Mouse (Mus musculus): Measurements from ENCODE around the gene Chic2.

Chic2 gene

DNA sequence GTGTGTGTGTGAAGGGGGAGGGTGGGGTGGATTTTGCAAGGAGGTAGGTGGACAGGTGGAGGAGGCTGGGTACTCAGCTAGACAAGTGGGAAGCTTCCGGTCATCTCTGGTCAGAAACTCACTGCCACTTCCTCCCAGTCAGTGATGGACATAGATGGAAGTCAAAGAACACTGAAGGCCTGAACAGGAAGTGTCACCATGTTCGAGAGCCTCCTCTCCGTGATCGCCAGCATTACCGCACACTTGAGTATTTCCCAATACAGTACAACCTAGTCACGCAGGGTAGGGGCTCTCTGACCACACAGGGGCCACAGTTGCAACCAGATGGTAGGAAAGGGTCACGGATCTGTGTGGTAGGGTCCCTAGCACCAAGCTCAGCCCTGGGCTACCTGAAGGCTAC is 69.1 kb downstream of the Chic2 start:
- DNase-seq (ENCODE audit: low read depth, low spot score) = peak; percentile 24

GRCm38 (mm10) chr5:74974726-74975411 is 69.7 kb downstream of the Chic2 start:
- DNase-seq (ENCODE audit: low read depth, low spot score) = peak; percentile 86

DNA sequence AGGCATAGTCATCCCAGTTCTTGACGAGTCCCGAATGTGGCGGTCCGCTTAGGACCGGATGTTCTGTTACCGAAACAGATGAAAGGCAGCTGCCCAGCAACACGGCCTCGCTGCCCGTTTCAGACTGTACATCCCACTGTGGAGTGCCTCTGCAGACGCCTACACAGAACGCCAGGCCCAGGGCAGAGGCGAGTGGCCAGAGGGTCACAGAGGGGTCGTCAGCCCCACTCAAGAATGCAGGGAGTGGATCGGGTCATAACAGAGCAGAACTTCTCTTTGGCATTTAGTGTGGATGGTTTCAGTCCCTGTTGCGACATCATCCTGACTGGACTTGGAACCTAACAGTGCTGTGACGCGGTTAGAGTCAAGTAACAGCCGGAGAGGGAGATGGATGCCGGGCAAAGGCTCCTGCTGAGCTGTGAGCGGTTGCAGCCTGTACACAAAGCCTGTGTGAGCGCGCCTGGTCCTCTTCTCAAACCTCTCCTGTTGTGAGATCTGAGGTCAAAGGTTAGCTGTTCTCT is 70.5 kb downstream of the Chic2 start:
- peak; percentile 80 for DNase-seq (ENCODE audit: low read depth, low spot score)

DNA sequence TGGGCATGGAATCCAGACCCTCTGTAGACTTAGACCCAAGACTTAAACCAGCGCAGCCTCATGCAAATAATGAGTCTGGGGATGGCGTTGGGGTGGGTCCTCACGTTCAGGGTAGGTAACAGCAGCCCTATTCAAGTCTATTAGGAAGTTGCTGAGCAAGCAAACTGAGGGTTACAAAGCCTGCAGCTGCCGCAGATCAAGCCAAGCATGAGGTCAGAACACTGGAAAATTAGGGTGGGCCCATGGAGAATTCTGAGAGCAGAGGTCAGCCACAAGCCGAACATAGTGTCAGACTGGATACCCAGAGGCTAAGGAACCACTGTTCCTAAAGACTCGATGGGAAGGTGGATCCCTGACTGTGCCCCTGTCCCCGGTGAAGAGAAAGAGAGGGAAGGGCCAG is 73.2 kb downstream of the Chic2 start:
- no peak for DNase-seq (ENCODE audit: low read depth, low spot score)

DNA sequence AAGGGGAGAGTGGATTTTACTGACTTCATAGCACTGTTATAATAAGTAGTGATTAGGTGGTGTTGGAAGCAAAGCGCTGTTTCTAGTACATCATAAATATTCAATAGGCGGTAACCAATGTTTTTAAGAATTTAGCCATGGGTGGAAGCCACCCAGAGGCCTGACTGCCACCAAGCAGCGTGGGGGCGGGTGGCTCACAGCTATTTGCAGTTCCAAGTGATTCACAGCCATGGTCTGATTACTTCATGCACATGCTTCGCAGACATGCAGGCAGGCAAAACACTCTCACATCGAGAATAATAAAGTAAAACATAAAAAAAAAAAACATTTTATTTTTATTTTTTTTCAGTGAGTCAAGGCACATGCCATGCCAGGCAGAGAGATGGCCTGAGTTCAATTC is 75.2 kb downstream of the Chic2 start:
- peak; percentile 37 for DNase-seq (ENCODE audit: low read depth, low spot score)

GRCm38 (mm10) chr5:74967882-74968281 is 76.7 kb downstream of the Chic2 start:
- no peak for DNase-seq (ENCODE audit: low read depth, low spot score)

GRCm38 (mm10) chr5:74966891-74967290 is 77.7 kb downstream of the Chic2 start:
- DNase-seq (ENCODE audit: low read depth, low spot score) = no peak

GRCm38 (mm10) chr5:74962771-74963170 is 81.8 kb downstream of the Chic2 start:
- DNase-seq (ENCODE audit: low read depth, low spot score) = peak; percentile 67

GRCm38 (mm10) chr5:74960840-74961543 is 83.6 kb downstream of the Chic2 start:
- peak; percentile 95 for DNase-seq (ENCODE audit: low read depth, low spot score)

DNA sequence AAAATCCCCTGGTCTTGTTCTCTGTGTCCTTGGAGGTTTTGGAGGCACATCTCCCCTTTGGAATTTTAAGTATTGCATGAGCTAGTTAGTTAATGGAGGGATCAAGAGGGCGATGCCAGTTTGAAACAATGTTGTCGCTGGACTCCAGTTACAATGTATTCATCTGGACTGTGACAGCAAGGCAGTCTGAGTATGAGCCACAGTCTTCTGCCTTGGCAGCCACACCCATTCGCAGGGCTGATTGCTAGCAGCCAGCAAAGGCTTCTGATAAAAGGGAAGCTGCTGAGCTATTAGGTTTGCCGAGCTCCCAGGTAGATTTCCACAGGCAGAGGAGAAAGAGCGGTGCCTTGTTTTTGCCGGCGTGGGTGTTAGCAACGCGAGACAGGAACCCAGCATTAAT is 84.3 kb downstream of the Chic2 start:
- peak; percentile 63 for DNase-seq (ENCODE audit: low read depth, low spot score)

DNA sequence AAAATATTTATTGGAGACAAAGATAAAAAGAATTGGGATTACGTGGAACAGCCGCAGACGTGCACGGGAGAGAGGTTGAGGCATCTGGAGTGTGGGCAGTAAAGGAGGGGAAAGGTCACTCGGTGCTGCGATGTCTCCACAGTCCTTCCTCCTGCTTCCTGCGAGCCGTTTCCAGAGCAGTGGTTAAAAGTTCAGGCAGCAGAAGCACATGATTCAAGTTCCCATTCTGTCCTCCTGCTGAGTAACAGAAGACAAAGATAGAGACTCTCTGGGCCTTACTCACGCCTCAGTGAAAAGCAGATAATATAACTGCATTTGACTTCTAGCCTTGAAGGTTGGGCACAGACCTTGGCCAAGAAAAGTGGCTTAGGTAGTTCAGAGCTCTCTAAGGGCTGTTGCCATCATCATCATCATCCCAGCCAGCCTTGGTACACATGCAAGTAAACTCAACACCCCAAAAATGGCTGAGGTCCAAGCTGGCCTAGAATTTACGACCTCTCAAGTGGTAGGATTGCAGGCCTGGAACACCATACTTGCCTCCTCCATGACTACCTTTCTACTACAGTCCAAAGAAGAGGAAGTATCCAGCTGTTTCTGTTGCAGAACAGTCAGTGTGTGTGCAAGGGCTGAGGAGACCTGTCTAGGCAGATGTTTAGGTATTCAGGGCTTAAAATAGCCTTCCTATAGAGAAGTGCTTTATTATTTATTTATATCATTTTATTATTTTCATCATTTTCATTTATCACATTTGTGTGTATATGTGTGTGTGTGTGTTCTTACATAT is 87.1 kb downstream of the Chic2 start:
- DNase-seq (ENCODE audit: low read depth, low spot score) = no peak

GRCm38 (mm10) chr5:74956335-74956734 is 88.2 kb downstream of the Chic2 start:
- no peak for DNase-seq (ENCODE audit: low read depth, low spot score)

GRCm38 (mm10) chr5:74955565-74955964 is 89.0 kb downstream of the Chic2 start:
- no peak for DNase-seq (ENCODE audit: low read depth, low spot score)

- DNase-seq (ENCODE audit: low read depth, low spot score) = no peak
These were observed 91.6 kb downstream of the Chic2 start for GRCm38 (mm10) chr5:74952938-74953337.

GRCm38 (mm10) chr5:74951375-74951774 is 93.2 kb downstream of the Chic2 start:
- DNase-seq (ENCODE audit: low read depth, low spot score) = no peak

GRCm38 (mm10) chr5:74949298-74949697 is 95.3 kb downstream of the Chic2 start:
- DNase-seq (ENCODE audit: low read depth, low spot score) = no peak

DNA sequence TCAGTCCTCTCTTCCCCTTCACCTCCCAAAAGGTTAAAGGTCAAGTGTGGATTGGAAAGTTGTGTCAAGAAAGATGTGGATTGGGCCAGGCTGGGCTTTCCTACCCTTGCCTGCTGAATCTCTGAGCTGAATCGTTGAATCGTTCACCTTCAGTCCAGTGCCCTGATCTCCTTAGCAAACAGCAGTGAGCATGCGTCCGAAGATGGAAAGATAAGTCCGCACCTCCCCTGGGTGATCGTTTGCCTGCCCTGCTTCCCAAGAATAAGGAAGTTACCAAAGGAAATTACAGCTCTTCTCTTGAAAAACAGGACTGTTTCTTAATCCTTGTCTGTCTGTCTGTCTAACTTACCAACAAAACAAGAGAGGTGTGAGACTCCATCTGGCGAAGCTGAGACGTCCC is 96.1 kb downstream of the Chic2 start:
- no peak for DNase-seq (ENCODE audit: low read depth, low spot score)

Data from 3T3-L1 (cell line).